Mouse (Mus musculus) neural tube, embryonic 13.5 days (tissue): ENCODE measurements at regions not wholly inside any gene's neighbourhood (a gene's known extent, or its start where the extent isn't known, plus 50 kb on each side); places are given as distances from the start of the nearest gene placed in this dataset.
A peak's percentile ranks its signal among the peaks of the same experiment; 100 is the strongest.

Source experiments
- ATAC-seq: fragments of 200-750 bp; cut with Nextera tagmentation; 2 replicates; pipeline ENCODE4 v1.8.0; 2017; ENCODE audit warnings: low read depth, mild to moderate bottlenecking, moderate TSS enrichment, moderate library complexity
- H3K27ac ChIP-seq: fragments of 300-500 bp; sonication (generic); replicated peaks from 2 replicates; pipeline ENCODE4 v1.5.1; 2015; ENCODE audit warnings: moderate library complexity, mild to moderate bottlenecking, inconsistent platforms
- H3K27me3 ChIP-seq: fragments of 300-500 bp; sonication (generic); 2 replicates; pipeline ENCODE4 v1.6.1; 2015; ENCODE audit warnings: mild to moderate bottlenecking, inconsistent platforms
- H3K36me3 ChIP-seq: fragments of 300-500 bp; sonication (generic); 2 replicates; pipeline ENCODE4 v1.6.1; 2015; ENCODE audit warnings: mild to moderate bottlenecking, inconsistent platforms
- H3K4me1 ChIP-seq: fragments of 300-500 bp; sonication (generic); replicated peaks from 2 replicates; pipeline ENCODE4 v1.6.1; 2015; ENCODE audit warnings: inconsistent platforms
- H3K4me2 ChIP-seq: fragments of 300-500 bp; sonication (generic); 2 replicates; pipeline ENCODE4 v1.6.1; 2015; ENCODE audit warnings: inconsistent platforms, mild to moderate bottlenecking, moderate library complexity
- H3K4me3 ChIP-seq: fragments of 300-500 bp; sonication (generic); 2 replicates; pipeline ENCODE4 v1.5.1; 2015; ENCODE audit warnings: mild to moderate bottlenecking, inconsistent platforms
- H3K9ac ChIP-seq: fragments of 300-500 bp; sonication (generic); 2 replicates; pipeline ENCODE4 v1.6.1; 2015; ENCODE audit warnings: moderate library complexity, mild to moderate bottlenecking, inconsistent platforms
- H3K9me3 ChIP-seq: fragments of 300-500 bp; sonication (generic); 2 replicates; pipeline ENCODE4 v1.6.1; 2016; ENCODE audit warnings: inconsistent platforms
- WGBS: fragments of 180-500 bp; shearing (Covaris S2); methylation state at CpG from one replicate; pipeline ENCODE4 v1.1.7; 2015; 5-methylcytosine and 5-hydroxymethylcytosine counted together

GRCm38 (mm10) chr14:47795062-47795461, 146.8 kb downstream of the Ktn1 start:
- WGBS: 92% methylated on average over 4 of the region's 4 CpGs
- no peaks in the 10 kb centered on the region for H3K36me3 ChIP-seq
- H3K27ac ChIP-seq: no peak overlapping the region
- no peaks in the 10 kb centered on the region for H3K9me3 ChIP-seq
- no peak overlapping the region for H3K4me3 ChIP-seq
- H3K9ac ChIP-seq: no peak overlapping the region
- no peaks in the 10 kb centered on the region for H3K27me3 ChIP-seq
- H3K4me1 ChIP-seq: no peaks in the 10 kb centered on the region
- no peak for ATAC-seq
- H3K4me2 ChIP-seq: no peak overlapping the region

GRCm38 (mm10) chr14:47798203-47798602, 150.0 kb downstream of the Ktn1 start:
- no peaks in the 10 kb centered on the region for H3K4me1 ChIP-seq
- ATAC-seq: no peak
- 87% methylated on average over 3 of the region's 3 CpGs for WGBS

DNA sequence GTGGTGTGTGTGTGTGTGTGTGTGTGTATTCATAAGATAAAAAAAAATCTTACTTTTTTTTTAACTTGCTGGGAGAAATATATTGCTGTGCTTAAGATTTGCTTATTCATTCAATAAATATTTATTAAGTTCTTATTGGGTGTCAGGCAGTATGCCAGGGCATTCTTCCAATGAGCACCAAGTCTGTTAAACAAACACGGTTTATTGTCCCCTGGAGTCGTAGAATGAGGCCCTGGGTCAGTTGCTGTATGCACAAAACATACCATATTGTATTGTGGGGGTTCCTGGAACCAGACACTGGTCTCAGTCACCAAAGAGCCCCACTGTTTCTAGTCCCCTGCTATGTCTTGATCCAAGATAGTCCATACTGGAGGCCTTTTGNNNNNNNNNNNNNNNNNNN, 151.3 kb downstream of the Ktn1 start:
- Histone ChIP-seq H3K36me3 (no peaks in the 10 kb centered on the region), H3K27ac (no peak overlapping the region), H3K4me2 (no peak overlapping the region), H3K4me3 (no peak overlapping the region), H3K4me1 (no peaks in the 10 kb centered on the region), H3K9me3 (no peaks in the 10 kb centered on the region), H3K9ac (no peak overlapping the region), H3K27me3 (no peaks in the 10 kb centered on the region)
- ATAC-seq: no peak
- WGBS: 59% methylated on average over 2 of the region's 2 CpGs

More at GRCm38 (mm10) chr14:47798203-47798602, 150.0 kb downstream of the Ktn1 start:
- no peak overlapping the region for H3K4me3 ChIP-seq
- H3K9me3 ChIP-seq: no peaks in the 10 kb centered on the region
- H3K36me3 ChIP-seq: no peaks in the 10 kb centered on the region
- no peak overlapping the region for H3K4me2 ChIP-seq
- no peak overlapping the region for H3K27ac ChIP-seq
- H3K9ac ChIP-seq: no peak overlapping the region
- H3K27me3 ChIP-seq: no peaks in the 10 kb centered on the region

DNA sequence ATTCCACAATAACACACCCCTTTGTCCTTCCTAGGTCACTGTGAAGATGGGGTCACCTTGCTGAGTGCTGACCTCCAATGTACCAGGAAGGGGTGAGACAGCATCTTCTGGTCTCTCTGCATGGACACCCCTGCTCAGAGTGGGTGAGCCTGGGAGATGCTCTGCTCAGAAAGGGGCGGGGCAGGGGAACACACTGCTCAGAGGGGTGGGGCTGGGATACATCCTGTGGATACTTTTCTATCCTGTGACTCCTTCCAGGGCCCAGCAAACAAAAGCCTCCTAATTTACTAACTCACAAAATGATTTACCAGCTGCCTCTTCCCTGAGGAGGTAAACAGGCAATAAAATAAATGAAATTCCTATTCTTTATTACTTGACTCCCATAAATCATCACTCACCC, 157.0 kb downstream of the Ktn1 start:
- H3K9me3 ChIP-seq: no peaks in the 10 kb centered on the region
- H3K4me2 ChIP-seq: no peak overlapping the region
- H3K4me3 ChIP-seq: no peak overlapping the region
- peaks cover 33% of the 10 kb centered on the region for H3K4me1 ChIP-seq
- WGBS: 8% methylated on average over 1 of the region's 1 CpGs
- no peak overlapping the region; the same call in 1 of the 2 replicates for H3K27ac ChIP-seq
- peak; percentile 77; the same call in 1 of the 2 replicates for ATAC-seq
- H3K9ac ChIP-seq: no peak overlapping the region
- H3K27me3 ChIP-seq: no peaks in the 10 kb centered on the region
- no peaks in the 10 kb centered on the region for H3K36me3 ChIP-seq

GRCm38 (mm10) chr14:47805771-47806535, 157.7 kb downstream of the Ktn1 start:
- Histone ChIP-seq H3K4me1 (peaks cover 33% of the 10 kb centered on the region), H3K9ac (no peak overlapping the region), H3K36me3 (no peaks in the 10 kb centered on the region), H3K27me3 (no peaks in the 10 kb centered on the region), H3K27ac (no peak overlapping the region), H3K4me3 (no peak overlapping the region), H3K9me3 (no peaks in the 10 kb centered on the region), H3K4me2 (no peak overlapping the region)
- WGBS: 12% methylated on average over 9 of the region's 9 CpGs
- ATAC-seq: peak; percentile 74

DNA sequence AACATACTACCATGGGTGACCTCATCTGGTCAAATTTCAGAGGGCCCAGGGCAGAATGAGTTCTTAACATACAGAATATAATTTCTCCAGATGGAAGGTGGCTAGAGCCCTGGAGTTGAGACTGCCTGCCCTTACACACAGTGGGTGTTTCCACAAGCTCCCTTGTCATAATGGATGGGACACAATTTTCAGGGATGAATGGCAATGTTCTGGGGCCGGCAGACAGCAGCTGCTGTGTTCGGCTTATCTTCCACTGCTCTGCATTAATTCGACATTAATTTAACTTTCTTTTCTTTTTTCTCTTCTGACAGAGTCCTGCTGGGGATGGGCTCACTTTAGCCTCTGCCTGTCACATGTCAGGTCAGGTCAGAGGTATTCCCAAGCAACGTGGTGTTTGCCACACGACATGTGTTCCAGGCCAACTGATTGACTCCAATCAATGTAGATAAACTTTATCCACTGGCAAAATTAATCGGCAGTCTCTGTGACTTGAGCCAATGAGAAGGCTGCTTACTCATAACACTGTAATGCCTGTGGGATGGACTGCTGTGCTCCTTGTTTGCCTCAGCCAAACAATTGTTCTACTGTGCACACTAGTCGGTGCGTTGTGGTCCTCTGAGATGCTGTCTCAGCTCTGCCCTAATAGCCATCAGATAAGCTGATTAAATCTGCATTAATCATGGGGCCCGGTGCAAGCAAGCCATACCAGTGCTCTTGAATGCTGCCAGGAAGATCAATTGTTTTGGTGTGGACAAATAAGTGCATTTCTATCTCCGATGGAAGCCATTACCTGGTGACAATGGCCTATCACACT, 160.1 kb downstream of the Ktn1 start:
- WGBS: 22% methylated on average over 10 of the region's 10 CpGs
- Histone ChIP-seq H3K27ac (no peak overlapping the region), H3K4me1 (peaks cover 45% of the 10 kb centered on the region), H3K36me3 (no peaks in the 10 kb centered on the region), H3K9me3 (no peaks in the 10 kb centered on the region), H3K9ac (no peak overlapping the region), H3K4me3 (no peak overlapping the region), H3K27me3 (no peaks in the 10 kb centered on the region), H3K4me2 (no peak overlapping the region)
- no peak; the same call in 1 of the 2 replicates for ATAC-seq

GRCm38 (mm10) chr14:47818224-47818623, 170.0 kb downstream of the Ktn1 start:
- 90% methylated on average over 3 of the region's 3 CpGs for WGBS
- H3K27me3 ChIP-seq: no peaks in the 10 kb centered on the region
- no peak overlapping the region for H3K4me2 ChIP-seq

GRCm38 (mm10) chr14:47818641-47819040, 170.4 kb downstream of the Ktn1 start:
- Histone ChIP-seq H3K9me3 (no peaks in the 10 kb centered on the region), H3K4me3 (no peak overlapping the region), H3K27ac (no peak overlapping the region), H3K27me3 (no peaks in the 10 kb centered on the region), H3K9ac (no peak overlapping the region), H3K4me2 (no peak overlapping the region), H3K4me1 (peaks cover 8% of the 10 kb centered on the region), H3K36me3 (no peaks in the 10 kb centered on the region)
- WGBS: 61% methylated on average over 3 of the region's 3 CpGs
- no peak for ATAC-seq

More at GRCm38 (mm10) chr14:47818224-47818623, 170.0 kb downstream of the Ktn1 start:
- H3K4me1 ChIP-seq: peaks cover 8% of the 10 kb centered on the region
- no peak overlapping the region for H3K9ac ChIP-seq
- ATAC-seq: no peak
- H3K4me3 ChIP-seq: no peak overlapping the region
- no peaks in the 10 kb centered on the region for H3K36me3 ChIP-seq
- H3K27ac ChIP-seq: no peak overlapping the region
- no peaks in the 10 kb centered on the region for H3K9me3 ChIP-seq

GRCm38 (mm10) chr14:47820571-47821143, 172.4 kb downstream of the Ktn1 start:
- H3K4me1 ChIP-seq: peaks cover 8% of the 10 kb centered on the region
- 60% methylated on average over 13 of the region's 13 CpGs for WGBS
- no peaks in the 10 kb centered on the region for H3K36me3 ChIP-seq
- no peaks in the 10 kb centered on the region for H3K27me3 ChIP-seq
- H3K27ac ChIP-seq: no peak overlapping the region
- no peak overlapping the region for H3K4me3 ChIP-seq
- peak; percentile 69 for ATAC-seq
- H3K9me3 ChIP-seq: no peaks in the 10 kb centered on the region
- H3K4me2 ChIP-seq: no peak overlapping the region
- no peak overlapping the region for H3K9ac ChIP-seq

DNA sequence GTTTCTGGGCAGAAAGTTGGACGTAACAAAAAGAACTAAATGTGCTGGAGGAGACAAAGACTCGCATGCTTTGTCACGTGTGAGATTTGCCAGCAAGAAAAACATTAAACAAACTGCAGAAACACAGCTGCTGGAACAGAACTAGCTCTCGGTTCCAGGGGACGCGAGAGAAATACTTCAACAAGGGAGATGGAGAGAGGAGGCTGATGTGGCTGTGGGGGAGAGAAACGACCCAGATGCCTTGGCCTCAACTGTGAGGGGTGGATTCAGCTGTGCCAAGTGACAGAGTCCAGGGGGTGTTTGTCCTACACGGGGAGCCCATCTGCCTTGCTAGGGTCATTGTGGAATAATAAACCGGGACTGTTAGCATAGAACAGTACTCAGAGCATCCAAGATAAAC, 174.9 kb downstream of the Ktn1 start:
- Histone ChIP-seq H3K9me3 (no peaks in the 10 kb centered on the region), H3K27me3 (no peaks in the 10 kb centered on the region), H3K9ac (no peak overlapping the region), H3K27ac (no peak overlapping the region), H3K4me3 (no peak overlapping the region), H3K4me1 (peaks cover 13% of the 10 kb centered on the region), H3K4me2 (no peak overlapping the region), H3K36me3 (no peaks in the 10 kb centered on the region)
- 62% methylated on average over 9 of the region's 9 CpGs for WGBS
- ATAC-seq: no peak

GRCm38 (mm10) chr14:47823696-47824095, 175.4 kb downstream of the Ktn1 start:
- no peak overlapping the region for H3K27ac ChIP-seq
- H3K4me2 ChIP-seq: no peak overlapping the region
- ATAC-seq: no peak
- no peak overlapping the region for H3K9ac ChIP-seq
- H3K27me3 ChIP-seq: no peaks in the 10 kb centered on the region
- 66% methylated on average over 8 of the region's 8 CpGs for WGBS
- no peaks in the 10 kb centered on the region for H3K9me3 ChIP-seq
- H3K36me3 ChIP-seq: no peaks in the 10 kb centered on the region
- no peak overlapping the region for H3K4me3 ChIP-seq
- H3K4me1 ChIP-seq: peaks cover 13% of the 10 kb centered on the region

DNA sequence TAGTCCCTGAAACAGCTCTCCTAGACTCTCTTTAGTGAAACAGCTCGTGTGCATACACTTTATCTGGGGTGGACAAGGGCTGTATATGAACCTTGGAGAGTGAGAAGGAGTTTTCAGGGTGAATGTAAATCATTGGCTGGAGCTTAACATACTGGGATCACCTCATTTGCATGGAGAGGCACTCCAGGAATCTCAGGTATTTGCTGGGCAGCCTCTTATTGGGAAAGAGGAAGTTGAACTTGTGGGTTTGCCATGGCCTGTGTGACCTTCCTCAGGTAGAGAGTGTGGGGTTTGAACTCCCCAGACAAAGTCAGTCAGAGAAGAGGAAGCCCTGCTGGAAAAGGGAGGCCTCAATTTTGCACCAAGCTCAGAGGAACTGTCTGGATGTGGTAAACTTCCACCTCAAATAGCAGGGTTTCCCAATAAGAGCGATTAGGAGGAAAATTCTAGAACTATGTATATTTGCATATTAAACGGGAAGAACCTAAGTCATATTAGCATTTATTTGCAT, 177.3 kb downstream of the Ktn1 start:
- no peak for ATAC-seq
- Histone ChIP-seq H3K36me3 (no peaks in the 10 kb centered on the region), H3K4me2 (no peak overlapping the region), H3K27me3 (no peaks in the 10 kb centered on the region), H3K4me3 (no peak overlapping the region), H3K27ac (no peak overlapping the region), H3K4me1 (peaks cover 11% of the 10 kb centered on the region), H3K9ac (no peak overlapping the region), H3K9me3 (no peaks in the 10 kb centered on the region)
- 78% methylated on average over 3 of the region's 3 CpGs for WGBS
